Mouse (Mus musculus) adrenal gland (tissue): ENCODE data around the gene Itsn1.

Experiments
- intact Hi-C: fragments of 180-260 bp; cut with DNase I; formaldehyde crosslinking; loops from one replicate; pipeline ENCODE4 v1.15.1; 2025

The Itsn1 gene

GRCm38 (mm10) chr16:91765121-91765815 is 36.2 kb downstream of the Itsn1 start:
- intact Hi-C loops, result no loop called here

- intact Hi-C loops, result no loop called here
These were observed 36.7 kb downstream of the Itsn1 start for GRCm38 (mm10) chr16:91765816-91766210.

GRCm38 (mm10) chr16:91767165-91767701 is 38.2 kb downstream of the Itsn1 start:
- intact Hi-C loops, result no loop called here

GRCm38 (mm10) chr16:91768586-91768985 is 39.5 kb downstream of the Itsn1 start:
- intact Hi-C loops, result no loop called here

- intact Hi-C loops, result no loop called here
These were observed 40.8 kb downstream of the Itsn1 start for GRCm38 (mm10) chr16:91769911-91770310.

- intact Hi-C loops, result no loop called here
These were observed 41.6 kb downstream of the Itsn1 start for GRCm38 (mm10) chr16:91770662-91771061.

GRCm38 (mm10) chr16:91771334-91771733 is 42.3 kb downstream of the Itsn1 start:
- intact Hi-C loops, result no loop called here

GRCm38 (mm10) chr16:91772586-91772985 is 43.5 kb downstream of the Itsn1 start:
- intact Hi-C loops, result no loop called here

GRCm38 (mm10) chr16:91779576-91779975 is 50.5 kb downstream of the Itsn1 start:
- intact Hi-C loops, result no loop called here

GRCm38 (mm10) chr16:91780151-91780550 is 51.1 kb downstream of the Itsn1 start:
- intact Hi-C loops, result loop anchor here (10.0 kb wide), 1 partner anchor 45 kb away; no protein-coding TSS in a partner anchor

- intact Hi-C loops, result loop anchor here (10.0 kb wide), 1 partner anchor 46 kb away; no protein-coding TSS in a partner anchor
These were observed 51.7 kb downstream of the Itsn1 start for GRCm38 (mm10) chr16:91780826-91781225.

- intact Hi-C loops, result loop anchor here (10.0 kb wide), 1 partner anchor 48 kb away; no protein-coding TSS in a partner anchor
These were observed 54.1 kb downstream of the Itsn1 start for GRCm38 (mm10) chr16:91783191-91783590.

- intact Hi-C loops, result loop anchor here (10.0 kb wide), 1 partner anchor 49 kb away; no protein-coding TSS in a partner anchor
These were observed 55.2 kb downstream of the Itsn1 start for GRCm38 (mm10) chr16:91784298-91784697.

GRCm38 (mm10) chr16:91786425-91786824 is 57.3 kb downstream of the Itsn1 start:
- intact Hi-C loops, result loop anchor here (10.0 kb wide), 1 partner anchor 52 kb away; no protein-coding TSS in a partner anchor

GRCm38 (mm10) chr16:91789728-91790127 is 60.6 kb downstream of the Itsn1 start:
- intact Hi-C loops, result loop anchor here (10.0 kb wide), 1 partner anchor 55 kb away; no protein-coding TSS in a partner anchor

- intact Hi-C loops, result no loop called here
These were observed 63.6 kb downstream of the Itsn1 start for GRCm38 (mm10) chr16:91792477-91793196.

- intact Hi-C loops, result no loop called here
These were observed 64.6 kb downstream of the Itsn1 start for GRCm38 (mm10) chr16:91793507-91794278.

- intact Hi-C loops, result no loop called here
These were observed 65.2 kb downstream of the Itsn1 start for GRCm38 (mm10) chr16:91794306-91794705.

- intact Hi-C loops, result no loop called here
These were observed 66.0 kb downstream of the Itsn1 start for GRCm38 (mm10) chr16:91795044-91795443.

- intact Hi-C loops, result loop anchor here (1.0 kb wide), 1 partner anchor 33 kb away; no protein-coding TSS in a partner anchor
These were observed 66.5 kb downstream of the Itsn1 start for GRCm38 (mm10) chr16:91795606-91796005.

GRCm38 (mm10) chr16:91801426-91801825 is 72.3 kb downstream of the Itsn1 start:
- intact Hi-C loops, result no loop called here
